ENCODE assay signal across 8 mouse cellular contexts in genomic region chr17:34604061-34604508, GRCm38 (mm10). TPM values are rescaled to one million over a fixed set of nuclear protein-coding genes. Genes with fewer than 3 reads are reported as not detected.
A peak's percentile ranks its signal among the peaks of the same experiment; 100 is the strongest.
DNase-seq lines count a peak whose midpoint lies in the region; ATAC-seq lines count a peak whose summit lies in the region.

Gene Agpat1 (plus strand): TSS chr17:34604262.

- under 1% methylated on average over 34 of the region's 35 CpGs for WGBS in intestine, embryonic 14.5 days

- H3K9me3 ChIP-seq in intestine, embryonic 14.5 days (ENCODE audit: control insufficient read depth, low read length): no peaks in the 10 kb centered on the region

- H3K27me3 ChIP-seq in intestine, embryonic 14.5 days (replicated peaks; ENCODE audit: control insufficient read depth, insufficient read depth, low read length): no peaks in the 10 kb centered on the region

- peak within 1 kb of the TSS; percentile 97 for H3K4me3 ChIP-seq in intestine, embryonic 14.5 days (ENCODE audit: low read depth, low read length)

- H3K36me3 ChIP-seq in intestine, embryonic 14.5 days (ENCODE audit: control insufficient read depth, insufficient read depth, low read length): peaks cover 24% of the 10 kb centered on the region

- peak within 1 kb of the TSS; percentile 94 for H3K4me2 ChIP-seq in intestine, embryonic 14.5 days (ENCODE audit: low read length)

- ATAC-seq in intestine, embryonic 14.5 days (replicated peaks; ENCODE audit: low FRiP score, low TSS enrichment, low read depth): peak; percentile 88
- peak; percentile 73 for ATAC-seq in megakaryocyte progenitor cell, adult 5-6 weeks (replicated peaks; ENCODE audit: poor library complexity)

- H3K9ac ChIP-seq in intestine, embryonic 14.5 days (ENCODE audit: low read length): peak within 1 kb of the TSS; percentile 86

- peak; percentile 90 to 93 for DNase-seq in adrenal gland, adult 18-20 months (ENCODE audit: low spot score in 2 of 2)
- DNase-seq in embryo, embryonic 11 days: peak; percentile 100
- DNase-seq in gastrocnemius, postnatal 36 days: peak; percentile 93 to 99
- peak; percentile 98 for DNase-seq in intestine, embryonic 14.5 days (ENCODE audit: low spot score)
- peak; percentile 98 to 99 for DNase-seq in left cerebral cortex, postnatal 10 days (ENCODE audit: extremely low spot score in 1 of 2, low spot score in 2 of 2)
- peak; percentile 99 for DNase-seq in right cerebral cortex, postnatal 10 days (ENCODE audit: low spot score in 2 of 2)
- DNase-seq in urinary bladder, postnatal 25 days (ENCODE audit: low spot score): peak; percentile 96

- intact Hi-C loops in gastrocnemius, postnatal 36 days (cut with DNase I): no loop called here
- intact Hi-C loops in left cerebral cortex, postnatal 10 days (cut with DNase I): no loop called here

- peak within 1 kb of the TSS; percentile 90 for H3K27ac ChIP-seq in intestine, embryonic 14.5 days (ENCODE audit: low read depth)

- H3K4me1 ChIP-seq in intestine, embryonic 14.5 days (replicated peaks; ENCODE audit: control insufficient read depth, insufficient read depth, low read length): peaks cover 33% of the 10 kb centered on the region

RNA-seq across cellular contexts. Expression of gene Agpat1, which starts in this region (rescaled TPM):
- 100 to 1,000 TPM; 106 to 112 TPM for total RNA-seq in adrenal gland, adult 18-20 months (2021)
- 10 to 100 TPM; 61.5 to 63.2 TPM for total RNA-seq in gastrocnemius, postnatal 36 days (2021)
- 59.7 and 62.3 TPM in 2 replicates for polyA plus RNA-seq in intestine, embryonic 14.5 days (2014; fragmentation: Nextera tagmentation; extraction: Ambion mirVana)
- 100 to 1,000 TPM; 180 to 182 TPM for total RNA-seq in left cerebral cortex, postnatal 10 days (2021)
- total RNA-seq in megakaryocyte progenitor cell, adult 5-6 weeks (2015): 25.7 and 33.6 TPM in 2 replicates
- 20.2 and 24.9 TPM in 2 replicates for total RNA-seq in megakaryocyte progenitor cell, adult 5-6 weeks (2017)

Comparison
In these comparisons a context has a peak if more than half of its experiments do, and no peak if none do; other contexts are left out.
1. Peak in every context shown above with its lines: DNase-seq, ATAC-seq, H3K4me3 ChIP-seq and H3K27ac ChIP-seq.